14 mouse cellular contexts compared by ENCODE assay signal in the genomic region with DNA sequence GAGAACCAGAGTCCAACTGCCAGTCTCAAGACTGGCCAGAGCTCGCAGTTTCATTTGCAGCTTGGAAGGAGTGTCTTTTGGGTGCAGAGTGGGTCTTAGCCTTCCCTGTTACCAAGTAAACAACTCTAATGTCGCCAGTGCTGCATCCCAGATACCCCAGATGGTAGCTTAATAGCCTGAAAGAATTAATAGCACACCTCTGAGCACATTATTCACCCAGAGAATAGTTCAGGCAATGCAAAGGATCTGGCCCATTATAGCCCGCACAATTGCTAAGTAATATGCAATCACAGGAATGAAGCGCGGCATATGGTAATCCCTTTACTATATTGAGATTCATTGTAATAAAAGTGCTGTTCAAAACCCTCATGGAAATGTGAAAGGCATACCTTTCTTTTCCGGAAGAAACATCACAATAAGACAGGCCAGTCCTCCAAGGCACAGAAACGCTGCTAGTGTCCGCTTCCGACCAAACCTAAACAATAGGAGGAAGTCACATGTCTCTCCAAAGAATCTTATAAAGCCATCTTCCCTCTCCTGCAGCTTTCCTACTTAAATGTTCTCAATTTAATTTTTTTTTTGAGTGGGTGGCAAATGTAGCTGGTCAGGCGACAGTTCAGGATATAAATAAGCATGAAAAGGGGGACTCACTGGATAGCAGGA. TPM values are rescaled to one million over a fixed set of nuclear protein-coding genes. Genes with fewer than 3 reads are reported as not detected.
A peak's percentile ranks its signal among the peaks of the same experiment; 100 is the strongest.
DNase-seq lines count a peak whose midpoint lies in the region; ATAC-seq and TF ChIP-seq lines count a peak whose summit lies in the region.
"Had no signal": no experiment of that assay in that cellular context is flagged by ENCODE, and none has a peak within 500 bp of the region (broad histone marks: within the 10 kb centered on the region; RNA-seq: fewer than 3 reads in every experiment).

No protein-coding gene starts in this region.

- ATAC-seq in midbrain, embryonic 14.5 days (ENCODE audit: low FRiP score, low TSS enrichment) = no peak
- ATAC-seq in midbrain, embryonic 16.5 days = no peak
- peak; percentile 15; the same call in 1 of the 2 replicates for ATAC-seq in heart, postnatal 0 days (ENCODE audit: insufficient read depth, low read depth)
- peak; percentile 65; the same call in 1 of the 2 replicates for ATAC-seq in neural tube, embryonic 14.5 days (ENCODE audit: low read depth)

- no peak overlapping the region for H3K4me2 ChIP-seq in midbrain, embryonic 14.5 days (ENCODE audit: low read length)
- H3K4me2 ChIP-seq in midbrain, embryonic 16.5 days (ENCODE audit: low read length) = no peak overlapping the region
- no peak overlapping the region for H3K4me2 ChIP-seq in heart, postnatal 0 days (ENCODE audit: low read depth, low read length)
- H3K4me2 ChIP-seq in neural tube, embryonic 14.5 days (ENCODE audit: low read depth, low read length) = no peak overlapping the region
- H3K4me2 ChIP-seq: limb, embryonic 12.5 days had no signal

- peak; percentile 46 for DNase-seq in kidney, adult 2 months
- DNase-seq in kidney, adult 18-20 months = no peak
- peak; percentile 24 for DNase-seq in midbrain, embryonic 14.5 days
- no peak for DNase-seq in heart, postnatal 0 days (ENCODE audit: low spot score)
- DNase-seq in layer of hippocampus, postnatal 25 days (ENCODE audit: extremely low spot score in 1 of 2, low spot score in 1 of 2) = no peak
- DNase-seq: adrenal gland, postnatal 25 days; cerebellum, adult 18-20 months; right cerebral cortex, postnatal 14 days; thymus, postnatal 4 days had no signal

- H3K27me3 ChIP-seq in kidney, adult 2 months (replicated peaks; ENCODE audit: control insufficient read depth, insufficient read depth, low read length) = no peaks in the 10 kb centered on the region
- no peaks in the 10 kb centered on the region for H3K27me3 ChIP-seq in midbrain, embryonic 14.5 days (ENCODE audit: control insufficient read depth, insufficient read depth, low read length)
- no peaks in the 10 kb centered on the region for H3K27me3 ChIP-seq in midbrain, embryonic 16.5 days (ENCODE audit: control insufficient read depth, insufficient read depth, low read depth, low read length)
- no peaks in the 10 kb centered on the region for H3K27me3 ChIP-seq in heart, postnatal 0 days (ENCODE audit: control insufficient read depth, insufficient read depth, low read length)
- no peaks in the 10 kb centered on the region for H3K27me3 ChIP-seq in neural tube, embryonic 14.5 days (ENCODE audit: control insufficient read depth, insufficient read depth, low read length)
- H3K27me3 ChIP-seq: limb, embryonic 12.5 days had no signal

- H3K4me3 ChIP-seq in kidney, adult 2 months (ENCODE audit: insufficient read depth, low read depth, low read length) = no peak overlapping the region
- no peak overlapping the region for H3K4me3 ChIP-seq in midbrain, embryonic 14.5 days (replicated peaks; ENCODE audit: low read depth, low read length)
- no peak overlapping the region for H3K4me3 ChIP-seq in midbrain, embryonic 16.5 days (ENCODE audit: low read depth, low read length)
- no peak overlapping the region for H3K4me3 ChIP-seq in heart, postnatal 0 days (ENCODE audit: low read depth, low read length)
- H3K4me3 ChIP-seq in neural tube, embryonic 14.5 days (ENCODE audit: low read depth, low read length) = no peak overlapping the region
- H3K4me3 ChIP-seq: layer of hippocampus, adult 2 months; limb, embryonic 12.5 days had no signal

- H3K9me3 ChIP-seq in midbrain, embryonic 14.5 days (ENCODE audit: control insufficient read depth, low read length) = no peaks in the 10 kb centered on the region
- no peaks in the 10 kb centered on the region for H3K9me3 ChIP-seq in midbrain, embryonic 16.5 days (replicated peaks; ENCODE audit: control insufficient read depth, low read length, poor library complexity, severe bottlenecking)
- no peaks in the 10 kb centered on the region for H3K9me3 ChIP-seq in heart, postnatal 0 days (replicated peaks; ENCODE audit: control insufficient read depth, low read length)
- H3K9me3 ChIP-seq in neural tube, embryonic 14.5 days (ENCODE audit: control insufficient read depth, low read length) = no peaks in the 10 kb centered on the region
- H3K9me3 ChIP-seq: limb, embryonic 12.5 days had no signal

- no peaks in the 10 kb centered on the region for H3K4me1 ChIP-seq in kidney, adult 2 months (ENCODE audit: control insufficient read depth, insufficient read depth, low read length)
- peaks cover 9% of the 10 kb centered on the region for H3K4me1 ChIP-seq in midbrain, embryonic 14.5 days (ENCODE audit: control insufficient read depth, insufficient read depth, low read length)
- 0 out of 2 replicates have a peak, but pooled peaks cover 3% of the 10 kb centered on the region for H3K4me1 ChIP-seq in midbrain, embryonic 16.5 days (ENCODE audit: control insufficient read depth, insufficient read depth, low read length)
- peaks cover 9% of the 10 kb centered on the region for H3K4me1 ChIP-seq in heart, postnatal 0 days (ENCODE audit: control insufficient read depth, insufficient read depth)
- H3K4me1 ChIP-seq in neural tube, embryonic 14.5 days (ENCODE audit: control insufficient read depth, insufficient read depth, low read length) = peaks cover 3% of the 10 kb centered on the region; the same call in 1 of the 2 replicates

- 83% methylated on average over 10 of the region's 10 CpGs for whole genome bisulfite sequencing in kidney, adult 2 months
- 36% methylated on average over 10 of the region's 10 CpGs for WGBS in midbrain, embryonic 14.5 days
- WGBS in midbrain, embryonic 16.5 days = 39% methylated on average over 10 of the region's 10 CpGs
- WGBS in heart, postnatal 0 days = 73% methylated on average over 10 of the region's 10 CpGs
- 33% methylated on average over 10 of the region's 10 CpGs for WGBS in neural tube, embryonic 14.5 days

- peak overlapping the region; percentile 11 for H3K27ac ChIP-seq in kidney, adult 2 months (ENCODE audit: insufficient read depth, low read depth, low read length)
- 0 out of 2 replicates have a peak overlapping the region, but pooled peaks have one; percentile 3 for H3K27ac ChIP-seq in midbrain, embryonic 14.5 days (replicated peaks; ENCODE audit: low read depth, low read length)
- H3K27ac ChIP-seq in midbrain, embryonic 16.5 days (ENCODE audit: low read length) = no peak overlapping the region
- peak overlapping the region; percentile 79 for H3K27ac ChIP-seq in heart, postnatal 0 days (ENCODE audit: low read depth)
- peak overlapping the region; percentile 24 for H3K27ac ChIP-seq in neural tube, embryonic 14.5 days (ENCODE audit: low read depth, low read length)
- H3K27ac ChIP-seq: layer of hippocampus, adult 2 months; limb, embryonic 12.5 days had no signal

- no peak for TF ChIP-seq CTCF in kidney, adult 2 months (conservative IDR thresholded peaks at IDR 0.05; ENCODE audit: insufficient read depth, insufficient read length, low read depth, low read length)
- no peak for TF ChIP-seq CTCF in heart, postnatal 0 days (IDR thresholded peaks at IDR 0.05; ENCODE audit: low read depth)

- H3K9ac ChIP-seq in midbrain, embryonic 14.5 days (replicated peaks; ENCODE audit: low read length) = no peak overlapping the region
- H3K9ac ChIP-seq in midbrain, embryonic 16.5 days (ENCODE audit: low read depth, low read length) = no peak overlapping the region
- H3K9ac ChIP-seq in heart, postnatal 0 days (replicated peaks; ENCODE audit: low read depth, low read length) = no peak overlapping the region
- H3K9ac ChIP-seq in neural tube, embryonic 14.5 days (replicated peaks; ENCODE audit: low read depth, low read length) = no peak overlapping the region
- H3K9ac ChIP-seq: limb, embryonic 12.5 days had no signal

- TF ChIP-seq EP300 in heart, postnatal 0 days (IDR thresholded peaks at IDR 0.05; ENCODE audit: low read depth) = no peak

- no peak for TF ChIP-seq POLR2A in kidney, adult 2 months (IDR thresholded peaks at IDR 0.05; ENCODE audit: low read depth, low read length)

- no peaks in the 10 kb centered on the region; the same call in 1 of the 2 replicates for H3K36me3 ChIP-seq in kidney, adult 2 months (ENCODE audit: control insufficient read depth, insufficient read depth, low read length)
- peaks cover 21% of the 10 kb centered on the region for H3K36me3 ChIP-seq in midbrain, embryonic 14.5 days (ENCODE audit: control insufficient read depth, insufficient read depth, low read length)
- peaks cover 11% of the 10 kb centered on the region for H3K36me3 ChIP-seq in midbrain, embryonic 16.5 days (ENCODE audit: control insufficient read depth, insufficient read depth, low read length)
- H3K36me3 ChIP-seq in heart, postnatal 0 days (replicated peaks; ENCODE audit: control insufficient read depth, insufficient read depth, low read length) = peaks cover 33% of the 10 kb centered on the region
- 0 out of 2 replicates have a peak, but pooled peaks cover 8% of the 10 kb centered on the region for H3K36me3 ChIP-seq in neural tube, embryonic 14.5 days (ENCODE audit: control insufficient read depth, insufficient read depth, low read length)

RNA-seq across cellular contexts. Expression of gene Mab21l3, which starts 26.6 kb away (rescaled TPM):
- 1.8 TPM in 2 replicates for polyA plus RNA-seq in kidney, adult 2 months (2012; rRNA removed)
- polyA plus RNA-seq in midbrain, embryonic 14.5 days (2014; fragmentation: Nextera tagmentation; extraction: Ambion mirVana) = 0.23 TPM in 1 of 2 replicates, not detected in the other
- 0.07 and 0.09 TPM in 2 replicates for polyA plus RNA-seq in midbrain, embryonic 16.5 days (2015; fragmentation: Nextera tagmentation; extraction: Ambion mirVana)
- 1.6 TPM in 1 of 2 replicates, not detected in the other for total RNA-seq in heart, postnatal 0 days (2014; rRNA removed; ENCODE audit: low replicate concordance)
- polyA plus RNA-seq in heart, postnatal 0 days (2015; fragmentation: Nextera tagmentation; extraction: Ambion mirVana) = 0.10 and 0.14 TPM in 2 replicates
- 0.12 TPM in 1 of 2 replicates, not detected in the other for polyA plus RNA-seq in neural tube, embryonic 14.5 days (2014; fragmentation: Nextera tagmentation; extraction: Ambion mirVana)
- total RNA-seq in layer of hippocampus, postnatal 25 days (2021) = under 1 TPM in 1 of 2 experiments, not detected in 1; 0.14 TPM
- total RNA-seq: neutrophil, adult 5-6 weeks had no signal

RNA-seq across cellular contexts. Expression of gene Slc22a15, which starts 48.9 kb away (rescaled TPM):
- polyA plus RNA-seq in kidney, adult 2 months (2012; rRNA removed) = 2.4 and 2.7 TPM in 2 replicates
- 7.9 and 8.8 TPM in 2 replicates for polyA plus RNA-seq in midbrain, embryonic 14.5 days (2014; fragmentation: Nextera tagmentation; extraction: Ambion mirVana)
- 6.0 and 7.4 TPM in 2 replicates for polyA plus RNA-seq in midbrain, embryonic 16.5 days (2015; fragmentation: Nextera tagmentation; extraction: Ambion mirVana)
- total RNA-seq in heart, postnatal 0 days (2014; rRNA removed; ENCODE audit: low replicate concordance) = 9.3 and 11.0 TPM in 2 replicates
- 3.2 TPM in 2 replicates for polyA plus RNA-seq in heart, postnatal 0 days (2015; fragmentation: Nextera tagmentation; extraction: Ambion mirVana)
- polyA plus RNA-seq in neural tube, embryonic 14.5 days (2014; fragmentation: Nextera tagmentation; extraction: Ambion mirVana) = 6.1 and 7.0 TPM in 2 replicates
- 1 to 10 TPM; 8.6 to 9.8 TPM for total RNA-seq in layer of hippocampus, postnatal 25 days (2021)

Comparison
In these comparisons a context has a peak if more than half of its experiments do, and no peak if none do; other contexts are left out.
1. DNase-seq: peak in kidney, adult 2 months (single experiment) and midbrain, embryonic 14.5 days (single experiment); none in kidney, adult 18-20 months (single experiment), heart, postnatal 0 days (single experiment) and layer of hippocampus, postnatal 25 days (0 of 2).
2. ATAC-seq: peak in heart, postnatal 0 days (single experiment) and neural tube, embryonic 14.5 days (single experiment); none in midbrain, embryonic 14.5 days (single experiment) and midbrain, embryonic 16.5 days (single experiment).